In the genomic region with DNA sequence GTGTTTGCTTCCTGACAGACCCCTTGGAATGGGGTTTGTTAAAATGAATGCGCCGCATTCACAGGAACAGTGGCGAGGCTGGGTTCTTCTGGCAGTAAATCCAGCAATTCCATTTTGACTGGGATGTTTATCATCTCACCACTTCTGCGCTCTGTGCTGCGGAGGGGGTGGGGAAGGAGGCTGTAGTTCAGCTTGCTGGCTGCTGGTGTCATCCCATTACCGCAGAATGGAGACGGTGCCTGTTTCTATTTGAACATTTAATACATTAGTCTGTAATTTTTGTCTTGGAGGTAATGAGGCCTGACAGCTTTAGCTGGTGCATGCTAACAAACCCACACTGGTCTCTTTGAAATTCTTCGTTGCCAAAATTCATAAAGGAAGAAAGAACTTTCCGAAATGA, we compare ENCODE assay signal across 8 mouse cellular contexts.
DNase-seq lines count a peak whose midpoint lies in the region; ATAC-seq and TF ChIP-seq lines count a peak whose summit lies in the region.

No protein-coding gene starts in this region.

- no peaks in the 10 kb centered on the region for H3K9me3 ChIP-seq in liver, postnatal 0 days (ENCODE audit: low read length)
- H3K9me3 ChIP-seq in neural tube, embryonic 12.5 days, result no peaks in the 10 kb centered on the region

- no peaks in the 10 kb centered on the region for H3K27me3 ChIP-seq in liver, adult 2 months (ENCODE audit: control insufficient read depth, insufficient read depth, low read length)
- H3K27me3 ChIP-seq in liver, postnatal 0 days (ENCODE audit: insufficient read depth, low read length), result no peaks in the 10 kb centered on the region
- no peaks in the 10 kb centered on the region for H3K27me3 ChIP-seq in neural tube, embryonic 12.5 days (replicated peaks)

- no peaks in the 10 kb centered on the region for H3K79me2 ChIP-seq in liver, adult 2 months (ENCODE audit: control insufficient read depth, insufficient read depth, low read length)

- H3K4me1 ChIP-seq in liver, adult 2 months (ENCODE audit: control insufficient read depth, insufficient read depth, low read length), result no peaks in the 10 kb centered on the region
- no peaks in the 10 kb centered on the region for H3K4me1 ChIP-seq in liver, postnatal 0 days (ENCODE audit: insufficient read depth)
- no peaks in the 10 kb centered on the region for H3K4me1 ChIP-seq in neural tube, embryonic 12.5 days

- H3K27ac ChIP-seq in liver, adult 2 months (replicated peaks; ENCODE audit: insufficient read depth, low read depth, low read length), result no peak overlapping the region
- no peak overlapping the region for H3K27ac ChIP-seq in liver, postnatal 0 days (ENCODE audit: low read depth)
- H3K27ac ChIP-seq in neural tube, embryonic 12.5 days, result no peak overlapping the region

- TF ChIP-seq EP300 in liver, postnatal 0 days (IDR thresholded peaks at IDR 0.05; ENCODE audit: low read depth), result no peak

- H3K4me2 ChIP-seq in liver, postnatal 0 days (ENCODE audit: low read depth, low read length), result no peak overlapping the region
- H3K4me2 ChIP-seq in neural tube, embryonic 12.5 days (replicated peaks), result 0 out of 2 replicates have a peak overlapping the region, but pooled peaks have one; percentile 9

- no peak for TF ChIP-seq POLR2A in liver, adult 2 months (IDR thresholded peaks at IDR 0.05; ENCODE audit: extremely low read depth, insufficient read depth, low read length)

- 45% methylated on average over 9 of the region's 9 CpGs for WGBS in liver, adult 2 months
- whole genome bisulfite sequencing in liver, postnatal 0 days (ENCODE audit: insufficient replicate concordance), result 54% methylated on average over 9 of the region's 9 CpGs
- 45% methylated on average over 9 of the region's 9 CpGs for WGBS in neural tube, embryonic 12.5 days

- no peak for DNase-seq in liver, adult 2 months (ENCODE audit: extremely low read depth, low read depth, low spot score)
- DNase-seq in liver, postnatal 0 days, result no peak
- DNase-seq in cerebellum, postnatal 10 days, result peak; percentile 85 to 88
- peak; percentile 20 to 78 for DNase-seq in frontal cortex, adult 2 months (ENCODE audit: extremely low spot score in 1 of 2, low spot score in 1 of 2)
- peak; percentile 84 for DNase-seq in layer of hippocampus, adult 9-11 months
- DNase-seq in thymus, postnatal 36 days, result no peak
- DNase-seq in thymus, postnatal 25 days, result no peak

- no peak overlapping the region for H3K9ac ChIP-seq in liver, adult 2 months (ENCODE audit: low read depth, low read length)
- no peak overlapping the region for H3K9ac ChIP-seq in liver, postnatal 0 days (replicated peaks)
- H3K9ac ChIP-seq in neural tube, embryonic 12.5 days, result no peak overlapping the region

- no peak overlapping the region for H3K4me3 ChIP-seq in liver, adult 2 months (ENCODE audit: insufficient read depth, low read depth, low read length)
- no peak overlapping the region for H3K4me3 ChIP-seq in liver, postnatal 0 days (ENCODE audit: low read depth, low read length)
- H3K4me3 ChIP-seq in neural tube, embryonic 12.5 days, result no peak overlapping the region

- no peak for ATAC-seq in liver, postnatal 0 days
- ATAC-seq in neural tube, embryonic 12.5 days (ENCODE audit: low FRiP score, low read depth), result peak; percentile 94

- TF ChIP-seq CTCF in liver, adult 2 months (IDR thresholded peaks at IDR 0.05; ENCODE audit: low read depth, low read length), result peak; percentile 29
- no peak for TF ChIP-seq CTCF in liver, postnatal 0 days (IDR thresholded peaks at IDR 0.05; ENCODE audit: low read depth)

- no peaks in the 10 kb centered on the region for H3K36me3 ChIP-seq in liver, adult 2 months (ENCODE audit: control insufficient read depth, insufficient read depth, low read length)
- no peaks in the 10 kb centered on the region for H3K36me3 ChIP-seq in liver, postnatal 0 days (replicated peaks; ENCODE audit: insufficient read depth, low read length)
- no peaks in the 10 kb centered on the region for H3K36me3 ChIP-seq in neural tube, embryonic 12.5 days

Comparison
In these comparisons a context has a peak if more than half of its experiments do, and no peak if none do; other contexts are left out.
1. DNase-seq: peak in cerebellum, postnatal 10 days (2 of 2), frontal cortex, adult 2 months (2 of 2) and layer of hippocampus, adult 9-11 months (single experiment); none in liver, adult 2 months (single experiment), liver, postnatal 0 days (single experiment), thymus, postnatal 36 days (0 of 2) and thymus, postnatal 25 days (single experiment).